10 mouse cellular contexts compared by ENCODE assay signal in genomic region chr11:29428774-29429173, GRCm38 (mm10). TPM values are rescaled to one million over a fixed set of nuclear protein-coding genes. Genes with fewer than 3 reads are reported as not detected.
DNase-seq lines count a peak whose midpoint lies in the region; ATAC-seq lines count a peak whose summit lies in the region.
"Had no signal": no experiment of that assay in that cellular context is flagged by ENCODE, and none has a peak within 500 bp of the region (broad histone marks: within the 10 kb centered on the region; RNA-seq: fewer than 3 reads in every experiment).

No protein-coding gene starts in this region.

- intact Hi-C loops in left cerebral cortex, postnatal 25 days (cut with DNase I): no loop called here

- no peak overlapping the region for H3K4me3 ChIP-seq in heart, embryonic 10.5 days
- H3K4me3 ChIP-seq in liver, embryonic 11.5 days (ENCODE audit: low read depth, low read length): no peak overlapping the region
- H3K4me3 ChIP-seq: embryonic facial prominence, embryonic 12.5 days; myocyte had no signal

- no peak for ATAC-seq in liver, embryonic 11.5 days (replicated peaks; ENCODE audit: low FRiP score)

- DNase-seq in heart, adult 11 months: peak; percentile 87
- no peak for DNase-seq in heart, embryonic 10.5 days (ENCODE audit: low spot score)
- DNase-seq in adipocyte (ENCODE audit: low spot score): peak; percentile 83
- DNase-seq in cerebellum, postnatal 25 days: peak; percentile 8 to 48
- peak; percentile 47 to 88 for DNase-seq in left cerebral cortex, postnatal 25 days (ENCODE audit: low spot score in 2 of 2)
- no peak for DNase-seq in ovary, postnatal 36 days (ENCODE audit: low spot score)
- DNase-seq in MN1 (ENCODE audit: low spot score): no peak
- DNase-seq in liver, embryonic 11.5 days (ENCODE audit: low spot score): no peak

- no peak overlapping the region for H3K9ac ChIP-seq in liver, embryonic 11.5 days (ENCODE audit: low read depth, low read length)
- H3K9ac ChIP-seq: embryonic facial prominence, embryonic 12.5 days had no signal

- H3K27ac ChIP-seq in heart, embryonic 10.5 days: no peak overlapping the region
- H3K27ac ChIP-seq in liver, embryonic 11.5 days (ENCODE audit: low read depth, low read length): no peak overlapping the region
- H3K27ac ChIP-seq: embryonic facial prominence, embryonic 12.5 days had no signal

- no peak overlapping the region for H3K4me2 ChIP-seq in liver, embryonic 11.5 days
- H3K4me2 ChIP-seq: embryonic facial prominence, embryonic 12.5 days had no signal

- H3K36me3 ChIP-seq in heart, embryonic 10.5 days: peaks cover 25% of the 10 kb centered on the region; the same call in 1 of the 2 replicates
- no peaks in the 10 kb centered on the region for H3K36me3 ChIP-seq in liver, embryonic 11.5 days (ENCODE audit: control insufficient read depth, insufficient read depth, low read length)

- 80% methylated on average over 3 of the region's 3 CpGs for WGBS in heart, embryonic 10.5 days
- WGBS in liver, embryonic 11.5 days: 81% methylated on average over 3 of the region's 3 CpGs

- no peaks in the 10 kb centered on the region for H3K4me1 ChIP-seq in heart, embryonic 10.5 days
- no peaks in the 10 kb centered on the region for H3K4me1 ChIP-seq in liver, embryonic 11.5 days (replicated peaks; ENCODE audit: control insufficient read depth, insufficient read depth, low read length)
- H3K4me1 ChIP-seq: embryonic facial prominence, embryonic 12.5 days had no signal

- H3K27me3 ChIP-seq in heart, embryonic 10.5 days (ENCODE audit: insufficient read depth, poor library complexity, severe bottlenecking): no peaks in the 10 kb centered on the region
- H3K27me3 ChIP-seq in liver, embryonic 11.5 days (replicated peaks; ENCODE audit: control insufficient read depth, insufficient read depth, low read length): no peaks in the 10 kb centered on the region
- H3K27me3 ChIP-seq: embryonic facial prominence, embryonic 12.5 days had no signal

- no peaks in the 10 kb centered on the region for H3K9me3 ChIP-seq in heart, embryonic 10.5 days
- H3K9me3 ChIP-seq in liver, embryonic 11.5 days (ENCODE audit: control insufficient read depth, low read length): no peaks in the 10 kb centered on the region
- H3K9me3 ChIP-seq: embryonic facial prominence, embryonic 12.5 days had no signal

RNA-seq across cellular contexts. Expression of gene Ccdc88a, which starts 55.3 kb away (rescaled TPM):
- polyA plus RNA-seq in heart, embryonic 10.5 days (2016; fragmentation: Nextera tagmentation; extraction: Ambion mirVana): 25.6 and 32.3 TPM in 2 replicates
- 10 to 100 TPM; 64.5 to 67.8 TPM for total RNA-seq in left cerebral cortex, postnatal 25 days (2021)
- 12.8 and 13.5 TPM in 2 replicates for polyA plus RNA-seq in liver, embryonic 11.5 days (2014; fragmentation: Nextera tagmentation; extraction: Ambion mirVana)

Comparison
In these comparisons a context has a peak if more than half of its experiments do, and no peak if none do; other contexts are left out.
1. DNase-seq: peak in heart, adult 11 months (single experiment), adipocyte (single experiment), cerebellum, postnatal 25 days (2 of 2) and left cerebral cortex, postnatal 25 days (2 of 2); none in heart, embryonic 10.5 days (single experiment), ovary, postnatal 36 days (single experiment), MN1 (single experiment) and liver, embryonic 11.5 days (single experiment).